Mouse (Mus musculus) embryo, embryonic 10 days (tissue): ENCODE data around the gene Chrna3.

Experiments
- DNase-seq: peaks from one replicate; pipeline ENCODE4 v3.0.0-alpha.2; 2015; ENCODE audit warnings: low spot score

Chrna3 gene

DNA sequence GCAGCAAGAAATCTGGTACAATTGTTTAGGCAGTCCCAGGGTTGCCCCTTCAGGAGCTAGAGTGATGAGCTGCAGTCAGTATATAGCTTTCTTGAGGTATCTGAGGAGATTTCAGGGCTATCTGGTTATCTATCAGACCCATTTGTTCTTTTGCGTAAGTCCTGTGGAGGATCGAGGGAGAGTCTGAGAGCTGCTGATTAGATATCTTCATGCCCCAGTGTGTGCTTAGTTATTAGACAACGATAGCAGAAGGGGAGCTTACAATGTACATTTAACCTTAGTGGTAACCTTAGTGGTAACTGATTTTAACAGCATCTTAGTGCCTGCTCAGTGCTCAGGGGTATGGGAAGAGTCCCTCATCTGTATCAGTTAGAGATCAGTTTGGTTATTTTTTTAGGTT is 30.7 kb downstream of the Chrna3 start:
- no peak for DNase-seq

DNA sequence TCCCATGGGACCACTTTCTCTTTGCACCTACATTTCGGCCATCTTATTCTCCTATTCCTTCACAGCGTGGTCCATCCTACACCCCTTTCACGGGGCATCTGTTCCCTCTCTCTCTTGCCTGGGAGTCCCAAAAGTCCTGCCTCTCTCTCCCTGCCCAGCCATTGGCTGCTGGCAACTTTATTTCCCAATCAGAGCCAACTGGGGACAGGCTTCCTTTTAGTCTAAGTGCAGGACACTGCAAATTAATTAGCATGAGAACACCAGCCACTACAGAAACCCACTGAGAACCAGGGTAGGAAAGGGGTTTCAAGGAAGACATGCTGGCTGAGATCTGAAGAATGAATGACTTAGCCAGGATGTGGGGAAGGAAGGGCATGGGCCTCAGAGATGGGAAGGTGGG is 32.0 kb downstream of the Chrna3 start:
- DNase-seq: no peak

DNA sequence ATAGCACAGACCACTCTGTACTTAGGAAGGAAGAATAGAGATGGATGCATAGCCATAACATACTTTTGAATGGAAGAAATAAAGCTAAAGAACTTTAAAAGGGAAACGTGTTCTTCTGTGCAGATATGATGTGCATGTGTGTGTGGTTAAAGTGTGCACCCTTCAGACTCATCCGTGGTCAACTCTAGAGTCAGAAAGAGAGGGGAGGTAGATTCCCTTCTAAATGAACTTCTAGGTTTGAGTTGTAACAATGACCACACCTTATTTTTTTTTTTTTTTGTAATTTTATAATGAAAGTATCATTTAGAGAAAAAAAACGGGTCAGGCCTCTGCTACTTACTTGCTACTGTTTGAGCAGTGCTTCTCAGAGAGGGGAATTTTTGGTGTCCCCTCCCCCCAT is 36.0 kb downstream of the Chrna3 start:
- DNase-seq: no peak

DNA sequence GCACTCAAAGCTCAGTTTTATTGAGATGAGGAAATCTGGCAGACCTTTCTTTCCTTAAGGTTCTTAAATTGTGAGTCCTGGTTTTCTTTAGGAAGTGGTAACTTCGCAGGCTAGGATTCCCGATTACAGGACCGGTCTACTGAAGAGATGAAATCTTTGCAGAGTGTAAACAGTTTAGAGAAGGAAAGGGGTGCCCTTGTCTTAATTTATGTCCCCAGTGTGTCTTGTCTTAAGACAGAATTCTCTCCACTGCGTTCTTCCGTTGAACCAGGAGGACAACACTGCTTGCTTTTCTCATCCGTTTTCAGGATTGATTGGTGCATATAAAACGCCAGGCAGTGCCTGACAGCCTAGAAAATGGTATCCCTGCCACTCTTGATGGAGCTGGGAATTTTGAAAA is 44.0 kb downstream of the Chrna3 start:
- no peak for DNase-seq

DNA sequence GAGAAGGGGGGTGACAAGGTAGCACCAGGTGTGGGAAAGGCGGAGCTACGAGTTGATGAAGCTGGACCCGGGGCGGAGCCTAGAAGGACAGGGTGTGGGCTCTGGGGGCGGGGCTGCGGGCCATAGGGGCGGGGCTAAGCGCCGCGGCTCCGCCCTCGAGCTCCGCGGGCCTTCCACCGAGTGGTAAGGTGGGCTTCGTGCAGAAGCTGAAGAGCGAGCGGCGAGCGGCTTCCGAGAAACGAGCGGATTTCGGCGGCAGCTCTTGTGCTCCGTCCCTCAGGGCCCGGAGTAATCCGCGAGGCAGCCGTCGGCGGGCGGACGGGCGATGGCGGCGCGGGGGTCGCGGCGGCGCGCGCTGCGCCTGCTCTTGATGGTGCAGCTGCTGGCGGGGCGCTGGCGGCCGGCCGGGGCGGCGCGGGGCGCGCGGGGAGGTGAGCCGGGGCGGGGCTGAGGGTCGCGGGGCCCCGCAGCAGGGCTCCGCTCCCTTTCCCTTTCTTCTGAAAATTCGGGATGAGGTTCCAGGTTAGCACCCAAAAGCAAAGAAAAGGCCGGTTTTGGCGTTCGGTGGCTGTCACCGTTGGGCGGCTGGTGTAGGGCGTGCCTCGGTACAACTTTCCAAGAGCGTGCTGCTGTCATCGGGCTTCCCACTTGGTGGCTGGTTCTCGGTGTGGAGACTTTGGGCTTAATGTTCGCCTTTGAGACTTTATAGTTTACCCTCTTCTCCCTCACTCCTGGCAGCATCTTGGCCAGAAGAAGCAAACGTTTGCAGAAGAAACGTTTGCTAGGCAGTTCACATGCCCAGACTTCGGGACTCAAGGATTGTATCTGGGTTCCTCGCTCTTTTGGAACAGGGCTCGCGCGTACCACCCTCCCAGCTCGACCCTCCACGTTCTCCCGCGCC is 44.8 kb downstream of the Chrna3 start:
- DNase-seq: peak; percentile 60

DNA sequence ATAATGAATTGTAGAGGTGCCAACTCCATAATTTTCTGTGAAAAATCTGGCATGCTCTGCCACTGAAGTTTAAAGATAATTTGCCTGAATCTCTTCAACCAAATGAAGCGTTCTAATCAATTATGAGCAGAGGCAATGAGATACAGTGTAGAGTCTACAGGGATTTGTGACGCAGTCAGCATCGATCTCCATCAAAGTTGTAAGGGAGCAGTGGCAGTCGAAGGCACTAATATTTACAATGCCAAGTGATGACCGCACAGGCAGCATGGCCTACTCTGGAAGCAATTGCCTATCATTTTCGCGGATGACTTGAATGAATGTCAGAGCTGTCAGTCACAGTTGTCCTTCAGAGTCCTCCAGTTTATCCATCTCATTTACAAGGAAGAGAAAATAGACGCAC is 45.7 kb downstream of the Chrna3 start, which contains the start of gene Chrna5:
Gene Chrna5, plus strand, starts transcription at position 207 of the 400 bp plus-strand sequence.
- DNase-seq: no peak

DNA sequence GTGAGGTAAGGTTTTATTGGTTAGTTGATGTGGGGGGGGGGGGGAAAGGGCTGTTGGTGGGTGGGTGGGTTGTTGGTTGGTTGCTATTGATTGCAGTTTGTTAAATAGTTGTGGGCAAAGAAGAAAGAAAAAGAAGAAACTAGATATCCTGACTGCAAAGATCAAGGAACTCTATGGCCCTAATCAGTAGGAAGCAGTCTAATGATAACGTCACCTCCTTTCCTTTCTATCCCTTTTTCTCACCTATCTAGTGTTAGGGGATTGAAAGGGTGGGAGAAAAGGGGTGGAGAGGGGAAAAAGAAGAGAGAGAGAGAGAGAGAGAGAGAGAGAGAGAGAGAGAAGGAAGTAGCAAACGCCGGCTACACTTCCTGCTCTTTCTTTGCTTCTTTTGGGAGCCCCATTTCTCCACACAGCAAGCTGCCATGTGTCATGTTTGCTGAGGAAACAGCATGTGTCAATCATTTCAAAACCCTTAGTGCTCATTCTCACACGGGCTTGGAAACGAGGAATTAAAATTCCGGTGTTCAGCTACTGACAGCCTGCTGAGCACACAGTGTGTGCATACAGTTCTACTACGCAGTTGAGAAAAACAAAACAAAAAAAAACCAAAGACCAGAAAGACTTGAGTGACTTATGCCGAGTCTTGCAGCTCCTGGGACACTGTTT is 56.3 kb downstream of the Chrna3 start:
- DNase-seq: no peak

DNA sequence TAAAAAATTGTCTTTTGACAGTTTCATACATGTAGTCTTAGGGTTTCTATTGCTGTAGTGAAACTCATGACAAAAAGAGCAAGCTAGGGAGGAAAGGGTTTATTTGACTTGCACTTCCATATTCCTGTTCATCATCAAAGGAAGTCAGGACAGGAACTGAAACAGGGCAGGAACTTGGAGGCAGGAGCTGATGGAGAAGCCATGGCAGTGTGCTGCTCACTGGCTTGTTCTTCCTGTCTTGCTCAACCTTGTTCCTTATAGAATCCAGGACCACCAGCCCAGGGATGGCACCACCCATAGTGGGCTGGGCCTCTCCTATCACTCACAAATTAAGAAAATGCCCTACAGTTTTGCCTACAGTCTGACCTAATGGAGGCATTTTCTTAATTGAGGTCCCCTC is 62.7 kb downstream of the Chrna3 start:
- no peak for DNase-seq

DNA sequence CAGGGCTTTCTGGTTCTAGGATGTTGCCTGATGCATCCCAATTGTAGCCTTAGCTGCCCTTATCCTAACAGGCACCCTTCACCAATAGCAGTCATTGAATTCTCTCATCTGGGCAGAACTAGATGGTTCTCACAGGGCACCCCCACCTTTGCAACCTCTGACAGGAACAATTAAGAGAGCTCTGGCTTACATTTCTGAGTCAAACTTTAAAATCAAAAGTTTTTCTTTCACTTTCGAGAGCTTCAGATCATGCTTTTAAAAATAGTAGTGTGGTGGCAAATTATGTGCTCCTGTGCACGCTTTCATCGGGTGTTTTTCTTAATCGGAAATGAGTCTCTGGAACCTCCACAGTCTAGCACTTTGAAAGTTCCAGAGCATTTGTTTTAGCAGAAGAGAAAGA is 65.3 kb downstream of the Chrna3 start:
- no peak for DNase-seq
